Mouse (Mus musculus) ES-E14 (cell line): ENCODE results near the gene Fads1. TPM values are rescaled to one million over a fixed set of nuclear protein-coding genes. Genes with fewer than 3 reads are reported as not detected.

Experiments used
- DNase-seq: peaks from one replicate; pipeline ENCODE4 v3.0.0-alpha.2; 2013; ENCODE audit warnings: low read depth, low spot score
- H3K27ac ChIP-seq: 2 replicates; pipeline ENCODE4 v1.5.1; 2012; ENCODE audit warnings: low read depth, mild to moderate bottlenecking, low read length, moderate library complexity, mixed read lengths; ENCODE audit not compliant: poor library complexity, insufficient read depth, severe bottlenecking
- H3K36me3 ChIP-seq: 2 replicates; pipeline ENCODE4 v1.6.1; 2012; ENCODE audit warnings: mild to moderate bottlenecking, low read length, moderate library complexity, mixed read lengths; ENCODE audit not compliant: control insufficient read depth, poor library complexity, insufficient read depth, severe bottlenecking
- H3K4me1 ChIP-seq, 2 experiments: fragments of 150-350 bp in 1 of 2; sonication (generic) in 1 of 2; 2 replicates each; pipeline ENCODE4 v1.6.1; 2012; ENCODE audit warnings: low read length in 2 of 2, mild to moderate bottlenecking in 1 of 2, mixed read lengths in 1 of 2; ENCODE audit not compliant: control insufficient read depth in 2 of 2, insufficient read depth in 2 of 2, poor library complexity in 1 of 2
- H3K4me3 ChIP-seq, 2 experiments: fragments of 150-350 bp in 1 of 2; sonication (generic) in 1 of 2; 2 replicates each; pipeline ENCODE4 v1.5.1; 2012; ENCODE audit warnings: low read length in 2 of 2, low read depth in 1 of 2, mild to moderate bottlenecking in 1 of 2, mixed read lengths in 1 of 2; ENCODE audit not compliant: insufficient read depth in 1 of 2, poor library complexity in 1 of 2, severe bottlenecking in 1 of 2
- H3K9ac ChIP-seq: 2 replicates; pipeline ENCODE4 v1.6.1; 2012; ENCODE audit warnings: low read depth, mild to moderate bottlenecking, low read length, mixed read lengths; ENCODE audit not compliant: poor library complexity, insufficient read depth, severe bottlenecking
- H3K9me3 ChIP-seq: fragments of 150-350 bp; sonication (generic); 2 replicates; pipeline ENCODE4 v1.6.1; 2012; ENCODE audit warnings: low read depth, mild to moderate bottlenecking, low read length; ENCODE audit not compliant: control insufficient read depth, insufficient read depth
- CHD2 ChIP-seq: IDR thresholded peaks from 2 replicates; pipeline ENCODE4 v1.6.1; 2014; ENCODE audit warnings: mild to moderate bottlenecking, low read depth, low read length, inconsistent platforms
- HCFC1 ChIP-seq: IDR thresholded peaks from 2 replicates; pipeline ENCODE4 v1.6.1; 2012; ENCODE audit warnings: low read length, inconsistent platforms, borderline replicate concordance; ENCODE audit not compliant: insufficient read depth
- MAFK ChIP-seq: IDR thresholded peaks from 2 replicates; pipeline ENCODE4 v1.6.1; 2014; ENCODE audit warnings: mild to moderate bottlenecking, low read depth, low read length, inconsistent platforms; ENCODE audit not compliant: insufficient read depth
- ZC3H11A ChIP-seq: IDR thresholded peaks from 2 replicates; pipeline ENCODE4 v1.6.1; 2012; ENCODE audit warnings: low read depth, mild to moderate bottlenecking, inconsistent platforms, low read length, borderline replicate concordance
- ZNF384 ChIP-seq: IDR thresholded peaks from 2 replicates; pipeline ENCODE4 v1.6.1; 2012; ENCODE audit warnings: low read depth, low read length, inconsistent platforms
- in situ Hi-C, 2 experiments: fragments of 600-800 bp; cut with MboI; formaldehyde crosslinking; loops; one replicate each; pipeline ENCODE4 v1.15.1; 2025; ENCODE audit warnings: low sequenced_read_pairs in 2 of 2, inconsistent platforms in 1 of 2; ENCODE audit not compliant: unreplicated experiment in 2 of 2
- total RNA-seq: library from RNA; depleted of rRNA; stranded (reverse); fragments of 300-350 nt; gene quantifications from 2 replicates; pipeline ENCODE4 v1.2.3, GENCODE M21; 2012

The Fads1 gene
- total RNA-seq, 1 experiment = 47.4 TPM

GRCm38 (mm10) chr19:10231871-10232270 is 49.2 kb downstream of the Fads1 start:
- DNase-seq = peak; percentile 49
- Histone ChIP-seq H3K4me3 (peak overlapping the region; percentile 30 to 36; a peak in 3 of 4 replicates), H3K36me3 (peaks cover 35% of the 10 kb centered on the region; the same call in 1 of the 2 replicates), H3K4me1 (peaks cover 15 to 64% of the 10 kb centered on the region in 2 experiments; a peak in 3 of 4 replicates), H3K27ac (peak overlapping the region; percentile 87), H3K9me3 (no peaks in the 10 kb centered on the region), H3K9ac (peak overlapping the region; percentile 41; the same call in 1 of the 2 replicates)
- in situ Hi-C loops = no loop called here
- TF ChIP-seq ZC3H11A = no peak
- no peak for TF ChIP-seq HCFC1
- TF ChIP-seq ZNF384 = no peak
- no peak for TF ChIP-seq MAFK
- TF ChIP-seq CHD2 = no peak

GRCm38 (mm10) chr19:10232327-10233017 is 49.8 kb downstream of the Fads1 start:
- peak overlapping the region; percentile 3; the same call in 1 of the 2 replicates for H3K9ac ChIP-seq
- H3K9me3 ChIP-seq = no peaks in the 10 kb centered on the region
- H3K4me1 ChIP-seq = peaks cover 11 to 61% of the 10 kb centered on the region in 2 experiments; a peak in 3 of 4 replicates
- in situ Hi-C loops = no loop called here
- peak overlapping the region; percentile 84 for H3K27ac ChIP-seq
- DNase-seq = no peak
- TF ChIP-seq HCFC1 (no peak), CHD2 (no peak), MAFK (no peak), ZNF384 (no peak), ZC3H11A (no peak)
- H3K36me3 ChIP-seq = peaks cover 33% of the 10 kb centered on the region; the same call in 1 of the 2 replicates
- peak overlapping the region in 1 of 2 experiments; percentile 19; a peak in 2 of 4 replicates for H3K4me3 ChIP-seq

GRCm38 (mm10) chr19:10235784-10236565 is 53.3 kb downstream of the Fads1 start:
- DNase-seq = no peak
- Histone ChIP-seq H3K4me3 (no peak overlapping the region), H3K36me3 (peaks cover 18% of the 10 kb centered on the region; the same call in 1 of the 2 replicates), H3K4me1 (peaks cover 15 to 51% of the 10 kb centered on the region in 2 experiments), H3K9me3 (no peaks in the 10 kb centered on the region), H3K27ac (no peak overlapping the region), H3K9ac (no peak overlapping the region)
- in situ Hi-C loops = no loop called here
- TF ChIP-seq ZC3H11A (no peak), HCFC1 (no peak), ZNF384 (no peak), CHD2 (no peak), MAFK (no peak)

- no peak for DNase-seq
- in situ Hi-C loops = no loop called here
- no peak overlapping the region for H3K9ac ChIP-seq
- no peak overlapping the region for H3K27ac ChIP-seq
- TF ChIP-seq HCFC1 (no peak), MAFK (no peak), CHD2 (no peak), ZC3H11A (no peak), ZNF384 (no peak)
- peaks cover 10% of the 10 kb centered on the region; the same call in 1 of the 2 replicates for H3K36me3 ChIP-seq
- H3K4me3 ChIP-seq = no peak overlapping the region
- no peaks in the 10 kb centered on the region for H3K9me3 ChIP-seq
- H3K4me1 ChIP-seq = peaks cover 11 to 39% of the 10 kb centered on the region in 2 experiments; a peak in 3 of 4 replicates
Measured at GRCm38 (mm10) chr19:10238477-10238876, 55.8 kb downstream of the Fads1 start.
